Mouse (Mus musculus) cerebellum, postnatal 10 days (tissue): Measurements from ENCODE around the gene Gm20388.

Source experiments
- DNase-seq, 2 experiments: peaks; one replicate each; pipeline ENCODE4 v3.0.0; 2021; ENCODE audit warnings: mixed read lengths in 2 of 2

The Gm20388 gene

DNA sequence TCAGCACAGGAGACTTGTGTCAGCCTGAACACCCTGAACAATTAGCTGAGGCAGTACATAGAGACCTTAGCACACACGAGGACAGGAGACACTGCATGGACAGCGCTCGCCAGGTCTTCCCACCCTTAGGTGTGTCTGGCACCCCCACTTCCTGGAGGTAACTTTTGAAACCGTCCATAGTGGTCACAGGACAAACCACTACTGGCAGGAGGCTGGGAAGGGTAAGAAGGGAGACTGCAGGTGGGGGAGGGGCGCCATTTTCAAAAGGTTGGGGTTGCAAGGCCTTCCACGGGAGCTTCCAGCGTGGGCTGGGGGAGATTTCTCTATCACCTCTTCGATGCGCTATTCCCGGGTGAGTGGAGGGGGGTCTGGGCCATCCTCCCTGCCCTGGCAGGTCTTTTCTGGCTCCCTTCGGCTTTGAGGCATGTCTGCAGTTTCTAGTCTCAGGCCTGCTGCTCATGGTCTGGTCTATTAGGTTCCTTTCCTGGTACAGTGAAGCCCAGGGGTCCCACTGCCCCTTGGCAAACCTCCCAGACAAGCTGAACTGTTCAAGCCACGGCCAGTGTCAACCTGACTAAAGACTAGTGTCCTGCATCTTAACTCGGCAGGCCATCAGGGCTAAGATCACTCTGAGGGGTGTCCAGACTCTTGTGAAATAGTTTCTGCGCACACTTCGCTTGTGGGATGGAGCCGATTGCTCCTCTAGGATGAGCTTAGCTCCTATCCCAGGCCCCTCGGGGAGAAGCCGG lies 2521.2 kb downstream of the Gm20388 start:
- peak; percentile 64 to 66 for DNase-seq

DNA sequence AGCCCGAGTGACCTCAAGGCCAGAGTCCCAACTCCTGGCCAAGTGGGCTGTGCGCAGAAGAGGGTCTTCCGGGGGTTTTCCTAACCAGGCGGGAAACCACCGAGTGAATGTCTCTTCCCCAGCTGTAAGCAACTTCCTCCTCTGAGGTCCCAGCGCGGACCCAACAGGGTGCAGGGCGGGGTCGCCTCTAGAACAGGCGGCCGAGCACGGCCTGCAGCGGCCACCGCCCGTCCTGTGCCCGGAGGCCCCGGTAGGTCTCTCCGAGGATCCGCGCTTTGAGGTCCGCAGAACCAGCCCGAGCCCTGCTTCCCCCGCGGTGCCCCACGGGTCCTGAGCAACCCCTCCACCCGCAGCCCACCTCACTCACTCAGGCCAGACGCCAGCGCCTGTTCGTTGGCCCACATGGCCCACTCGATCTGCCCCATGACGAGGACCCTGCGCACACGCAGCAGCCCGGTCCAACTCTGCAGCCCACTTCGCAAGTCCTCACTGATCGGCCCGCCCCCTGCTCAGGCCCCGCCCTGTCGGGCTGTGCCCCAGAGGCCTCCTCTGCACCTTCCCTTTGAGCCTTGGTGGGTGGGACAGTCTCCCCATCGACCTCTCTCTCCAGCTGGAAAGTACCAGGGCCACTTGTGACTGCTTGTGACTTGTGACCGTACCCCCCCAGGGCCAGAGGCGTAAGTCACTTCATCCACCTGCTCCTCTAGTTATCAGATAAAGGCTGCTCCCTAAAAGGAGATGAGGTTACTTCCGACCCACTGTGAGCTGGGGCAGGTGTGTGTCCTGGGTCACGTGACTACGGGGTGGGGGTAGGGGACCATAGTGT lies 2522.0 kb downstream of the Gm20388 start, which contains the start of gene Cyba:
TSS of gene Cyba (minus strand) at position 488 of the 826 bp plus-strand sequence.
- peak; percentile 50 to 57 for DNase-seq

DNA sequence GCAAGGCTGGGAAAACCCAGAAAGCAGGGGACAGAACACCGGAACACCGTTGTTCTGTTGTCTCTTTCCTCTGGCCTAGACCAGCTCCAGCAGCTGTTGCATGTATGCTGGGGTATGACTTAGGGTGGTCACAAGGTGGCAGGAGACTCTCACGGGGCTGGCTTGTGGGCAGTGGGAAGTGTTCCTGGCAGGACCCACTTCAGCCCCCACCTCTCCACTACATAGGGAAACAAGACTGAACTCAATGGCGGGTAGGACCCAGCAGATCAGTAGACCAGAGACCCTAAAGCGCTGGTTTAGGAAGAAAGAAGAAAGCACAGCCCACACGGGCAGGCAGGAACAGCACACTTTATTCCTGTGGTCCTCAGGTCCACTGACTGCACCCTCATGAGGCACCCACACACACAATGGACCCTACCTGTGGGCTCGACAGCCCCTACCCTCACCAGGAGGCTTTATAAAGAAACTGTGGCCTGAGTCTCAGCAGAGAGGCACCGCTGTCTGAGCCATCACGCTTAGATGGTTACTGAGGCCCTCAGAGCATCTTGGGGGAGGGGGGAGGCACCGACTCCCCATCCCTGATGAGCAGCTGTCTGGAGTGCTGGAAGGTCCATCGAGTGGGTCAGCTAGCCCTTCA lies 2522.7 kb downstream of the Gm20388 start:
- DNase-seq, result peak in 1 of 2 experiments; percentile 37

DNA sequence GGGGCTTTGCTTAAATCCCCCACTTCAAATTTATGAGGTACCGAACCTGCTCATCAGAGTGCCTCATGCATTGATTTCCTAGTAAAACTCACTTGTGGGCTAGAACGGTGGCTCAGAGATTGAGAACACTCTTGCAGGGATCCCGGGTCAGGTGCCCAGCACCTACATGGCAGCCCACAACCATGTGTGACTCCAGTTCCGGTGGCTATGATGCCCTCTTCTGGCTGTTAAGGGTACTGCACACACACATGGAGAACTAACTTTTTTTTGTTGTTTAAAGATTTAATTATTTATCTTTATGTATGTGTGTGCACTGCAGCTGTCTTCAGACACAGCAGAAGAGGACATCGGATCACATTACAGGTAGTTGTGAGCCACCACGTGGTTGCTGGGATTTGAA lies 2524.7 kb downstream of the Gm20388 start:
- no peak for DNase-seq

DNA sequence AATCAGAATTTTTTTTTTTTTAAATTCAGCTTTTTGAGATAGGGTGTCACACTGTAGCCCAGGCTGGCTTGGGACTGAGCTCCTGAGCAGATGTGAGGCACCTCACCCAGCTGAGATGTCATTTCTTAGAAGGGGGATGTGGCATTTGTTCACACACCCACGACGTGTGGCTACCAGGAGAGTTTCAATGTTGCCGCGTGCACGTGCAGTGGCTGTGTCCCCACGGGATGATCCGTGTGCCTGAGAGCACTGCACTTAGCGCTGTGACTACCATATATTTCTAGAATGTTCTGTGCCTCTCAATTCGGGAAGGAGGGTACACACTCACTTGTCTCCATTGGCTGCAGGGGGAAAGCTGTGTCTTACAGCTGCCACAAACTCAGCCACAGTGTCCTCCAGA lies 2525.5 kb downstream of the Gm20388 start:
- DNase-seq, result no peak

DNA sequence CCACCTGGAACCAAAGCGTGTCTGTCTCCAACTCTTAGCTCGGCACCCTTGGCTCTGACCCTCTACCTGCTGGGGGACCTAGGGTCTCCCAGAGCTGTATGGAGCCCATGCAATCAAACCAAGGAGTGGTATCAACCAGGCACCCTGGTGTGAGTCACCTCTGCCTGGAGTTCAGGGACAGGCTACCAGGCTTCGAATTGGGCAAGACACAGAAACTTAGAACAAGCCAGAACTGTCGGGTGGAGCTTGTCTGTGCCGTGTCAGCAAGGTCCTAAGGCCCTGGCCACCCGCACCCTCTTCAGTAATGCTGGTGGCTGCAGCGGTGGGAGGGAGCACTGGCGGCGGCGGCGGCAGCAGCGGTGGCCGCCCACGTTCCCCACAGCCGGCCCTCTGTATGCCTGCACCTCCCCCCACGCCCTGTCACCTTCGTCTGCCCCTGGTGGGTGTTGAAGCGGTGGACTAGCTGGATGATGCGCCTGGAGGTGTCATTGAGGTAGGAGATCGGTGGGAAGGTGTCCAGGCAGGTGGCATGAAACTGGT lies 2526.0 kb downstream of the Gm20388 start:
- no peak for DNase-seq

DNA sequence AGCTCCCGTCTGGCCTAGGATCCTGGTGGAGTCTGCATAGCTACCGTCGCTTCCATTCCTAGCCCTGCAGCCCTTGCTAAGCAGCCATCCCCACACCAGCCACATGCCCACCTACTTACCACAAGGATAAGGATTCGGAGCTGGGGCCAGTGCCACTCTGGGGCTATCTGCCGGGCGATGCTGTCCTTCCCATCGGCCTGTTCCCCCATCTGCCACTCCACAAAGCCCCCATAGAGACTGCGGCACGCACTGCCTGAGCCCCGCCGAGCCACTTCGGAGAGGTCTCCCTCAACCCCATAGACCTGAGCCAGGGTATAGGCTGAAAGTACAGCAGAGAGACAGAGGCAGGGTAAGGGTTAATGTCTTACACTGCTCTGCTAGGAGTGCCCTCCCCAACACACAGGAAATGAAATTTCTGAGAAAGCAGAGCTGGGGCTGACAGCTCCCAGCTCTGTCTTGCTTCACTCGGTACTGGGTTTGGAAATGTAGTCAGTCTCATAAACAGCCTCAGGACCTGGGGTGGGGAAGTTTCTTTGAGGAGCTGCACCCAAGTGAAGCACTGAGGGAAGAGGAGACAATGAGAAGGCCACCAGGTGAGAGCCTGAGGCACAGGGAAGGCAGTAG lies 2527.2 kb downstream of the Gm20388 start:
- no peak for DNase-seq

DNA sequence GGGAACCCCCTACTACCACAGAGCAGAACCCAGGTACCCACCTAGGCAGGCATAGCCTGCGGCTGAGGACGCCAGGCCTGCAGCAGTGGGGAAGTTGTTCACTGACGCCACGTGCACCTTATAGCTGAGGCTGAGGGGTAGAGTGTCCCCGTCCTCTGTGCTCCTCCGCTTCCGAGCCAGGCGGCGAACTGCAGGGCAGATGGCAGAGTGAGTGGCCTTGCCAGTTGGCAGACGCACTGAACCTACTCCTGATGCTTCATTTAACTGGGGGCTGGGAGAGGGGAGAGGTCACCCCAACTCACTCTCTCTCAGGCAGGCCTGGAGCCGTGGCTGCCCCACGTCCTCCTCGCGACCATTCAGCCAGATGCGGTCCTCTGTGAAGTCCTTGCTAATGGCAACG lies 2528.7 kb downstream of the Gm20388 start:
- peak; percentile 88 to 92 for DNase-seq

DNA sequence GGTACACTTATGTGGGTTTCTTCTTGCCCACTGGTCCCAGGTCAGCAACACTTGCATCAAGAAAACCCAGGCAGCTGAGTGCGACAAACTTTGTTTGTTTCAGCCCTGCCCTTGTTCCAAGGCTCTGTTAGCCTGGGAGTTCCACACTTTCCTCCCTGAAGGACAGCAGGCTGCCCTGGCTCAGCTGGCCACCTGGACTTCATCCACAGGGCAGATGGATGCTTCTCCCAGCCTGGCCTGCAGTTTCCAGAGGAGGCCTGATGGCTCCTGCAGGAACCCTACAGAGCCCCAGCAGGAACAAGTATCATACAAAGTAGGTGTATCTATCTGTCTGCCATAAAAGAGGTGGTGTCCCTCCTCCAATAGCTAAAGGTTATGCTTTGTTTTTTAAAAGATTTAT lies 2530.7 kb downstream of the Gm20388 start:
- DNase-seq, result peak; percentile 58 to 71

DNA sequence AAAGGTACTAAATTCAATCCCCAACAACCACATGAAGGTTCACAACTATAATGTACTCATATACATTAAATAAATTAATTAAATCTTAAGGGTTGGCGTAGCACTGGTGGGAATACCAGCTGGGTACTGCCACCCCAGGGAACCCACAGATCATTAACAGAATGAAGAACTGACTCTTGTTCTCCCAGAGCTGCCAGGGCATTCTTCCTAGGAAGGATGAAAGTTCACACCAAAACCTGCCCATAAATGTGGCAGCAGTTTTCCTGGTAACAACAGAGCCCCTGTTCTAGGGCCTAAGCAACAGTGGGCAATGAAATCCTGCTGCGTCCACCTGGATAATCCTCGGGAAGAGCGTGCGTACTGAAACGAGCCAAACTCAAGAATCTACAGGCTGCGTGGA lies 2531.7 kb downstream of the Gm20388 start:
- DNase-seq, result no peak

DNA sequence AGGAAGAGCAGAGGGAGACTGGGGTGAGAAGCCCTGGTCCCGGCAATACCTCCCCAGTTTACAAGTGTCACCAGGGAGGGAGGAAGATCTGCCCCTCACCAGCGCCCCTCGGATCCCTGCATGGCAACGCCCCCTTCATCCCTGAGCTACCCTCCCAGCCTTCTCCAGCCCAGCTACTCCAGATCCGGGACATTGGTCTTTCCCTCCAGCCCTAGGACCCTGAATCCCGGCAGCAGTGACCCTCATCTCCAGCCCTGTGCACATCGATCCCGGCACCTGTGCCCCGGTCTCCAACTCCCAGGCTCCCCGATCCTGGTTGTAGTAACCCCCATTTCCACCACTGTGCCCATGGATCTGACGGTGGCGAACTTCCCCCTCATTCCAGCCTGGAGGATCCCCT lies 2532.1 kb downstream of the Gm20388 start:
- peak in 1 of 2 experiments; percentile 51 for DNase-seq

DNA sequence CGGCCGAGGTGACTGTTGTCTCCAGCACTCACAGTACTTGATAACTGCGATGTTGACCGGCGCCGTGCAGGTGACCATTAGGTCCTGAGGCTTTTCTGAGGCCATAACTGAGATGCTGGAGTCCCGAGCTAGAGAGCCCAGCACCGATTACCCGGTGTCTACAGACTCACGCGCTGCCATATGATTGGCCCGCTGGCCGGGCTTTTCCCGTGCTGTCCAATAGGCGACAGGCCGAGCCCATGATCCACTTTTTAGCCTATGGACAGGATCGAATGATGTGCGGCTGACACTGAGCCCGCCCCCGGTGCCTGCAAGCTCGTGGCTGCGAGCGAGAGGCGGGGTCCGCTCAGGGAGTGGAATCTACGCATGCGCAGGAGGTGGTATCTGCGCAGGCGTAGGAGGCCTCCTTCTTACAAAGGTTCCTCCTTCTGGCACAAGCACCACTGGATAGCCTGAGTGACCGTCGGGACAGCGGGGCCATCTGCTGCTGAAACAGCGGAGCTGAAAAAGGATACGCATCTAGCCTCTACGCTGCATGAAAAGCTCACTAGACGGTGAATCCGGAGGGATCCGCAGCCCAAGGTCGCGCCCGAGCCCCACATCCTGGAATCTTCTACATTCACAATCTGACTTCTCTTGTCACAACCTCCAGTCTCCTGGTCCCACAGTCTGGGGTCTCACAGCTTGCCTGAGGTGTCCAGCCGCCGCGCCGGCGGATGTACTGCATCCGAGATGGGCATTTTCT lies 2532.8 kb downstream of the Gm20388 start, which contains the start of gene Mvd:
TSS of gene Mvd (minus strand) at position 161 of the 745 bp plus-strand sequence.
- peak; percentile 99 for DNase-seq

DNA sequence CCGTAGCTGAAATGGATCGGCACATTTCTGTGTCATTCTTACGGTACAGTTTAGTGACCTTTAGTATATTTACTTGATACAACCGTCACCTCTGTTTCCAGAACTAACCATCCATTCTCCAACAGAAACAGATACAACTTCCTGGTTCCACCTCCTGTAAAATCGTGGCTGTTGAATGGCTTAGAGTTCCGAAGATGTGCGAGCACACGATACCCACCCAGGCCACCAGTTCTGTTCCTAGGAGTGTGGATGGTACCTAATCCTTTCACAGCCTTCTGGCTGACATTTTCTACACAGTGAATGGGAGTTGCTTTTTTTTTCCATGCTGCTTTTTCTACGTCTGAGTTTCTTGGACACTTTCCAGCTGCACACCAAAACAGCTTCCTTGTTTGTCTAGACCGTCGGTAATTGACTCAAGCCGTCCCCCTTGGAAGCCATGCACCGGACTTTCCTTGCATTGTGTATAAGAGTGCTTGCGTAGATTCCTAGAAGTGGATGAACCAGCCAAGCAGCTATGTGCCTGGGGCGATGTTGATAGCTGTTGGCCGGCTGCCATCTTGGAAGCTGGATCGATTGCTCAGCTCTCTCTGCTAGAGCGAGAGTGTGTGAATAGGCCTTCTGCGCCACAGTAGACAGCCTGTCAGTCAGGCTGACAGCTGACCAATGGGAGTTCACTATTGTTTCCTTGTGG lies 2533.6 kb downstream of the Gm20388 start:
- peak; percentile 94 for DNase-seq

DNA sequence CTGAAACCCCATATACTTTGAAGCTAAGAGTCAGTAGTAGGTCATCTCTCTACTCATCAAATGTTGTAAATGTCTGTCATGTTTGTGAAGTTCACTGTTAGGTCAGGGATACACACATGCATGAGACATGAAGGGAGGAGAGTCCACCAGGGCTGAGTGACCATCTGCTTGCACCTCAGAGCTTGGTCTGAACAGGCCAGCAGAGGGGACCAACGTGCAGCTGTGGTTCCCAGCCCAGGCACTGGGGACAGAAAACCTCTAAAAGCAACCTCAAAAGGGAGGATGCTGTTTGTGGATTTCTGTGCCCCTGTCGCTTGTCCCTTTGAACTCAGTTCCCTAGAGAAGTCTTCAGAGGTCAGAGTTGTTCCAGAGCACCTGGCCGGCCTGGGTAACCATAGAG lies 2534.6 kb downstream of the Gm20388 start:
- no peak for DNase-seq

DNA sequence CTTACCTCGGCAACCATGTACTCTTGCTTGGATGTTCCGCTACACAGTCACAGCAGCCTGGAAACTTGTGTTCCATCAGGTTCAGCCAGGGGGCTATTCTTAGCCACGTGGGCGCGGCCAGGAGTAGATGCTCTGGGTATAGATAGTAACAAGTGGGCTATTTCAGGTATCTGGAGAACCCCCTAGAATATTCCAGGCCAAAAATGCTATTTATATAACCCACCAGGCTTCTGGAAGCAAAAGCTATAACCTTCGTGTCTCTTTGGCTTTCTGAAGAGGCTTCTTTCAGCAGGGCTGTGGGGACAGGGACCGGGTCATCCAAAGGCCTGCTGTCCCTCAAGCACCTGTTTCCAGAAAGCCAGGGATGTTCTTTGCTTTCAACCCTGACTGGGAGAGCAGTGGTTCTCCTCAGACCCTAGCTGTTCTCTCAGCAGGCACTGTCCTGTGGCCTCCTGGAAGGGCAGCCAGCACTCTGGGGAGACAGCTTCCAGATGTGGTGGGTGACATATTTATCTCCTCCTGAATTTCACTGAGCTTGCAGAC lies 2540.6 kb downstream of the Gm20388 start:
- DNase-seq, result no peak

DNA sequence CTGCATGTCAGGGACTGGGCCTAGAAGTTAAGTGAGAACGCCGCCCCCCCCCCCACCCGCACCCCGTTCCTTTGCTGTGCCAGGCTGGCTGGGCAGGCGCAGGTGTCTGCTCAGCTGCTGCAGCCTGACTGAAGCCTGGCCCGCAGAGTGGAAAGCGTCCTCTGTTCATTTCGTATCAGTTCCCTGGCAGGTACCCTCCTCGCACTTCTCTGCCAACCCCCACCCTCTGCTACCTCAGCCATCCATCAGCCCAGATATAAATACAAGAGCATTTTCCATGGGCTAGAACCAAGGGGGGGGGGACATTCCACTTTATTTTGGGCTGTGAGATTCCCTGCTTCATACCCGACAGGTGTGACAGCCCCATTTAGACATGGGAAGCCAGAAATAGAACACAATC lies 2541.5 kb downstream of the Gm20388 start:
- no peak for DNase-seq

DNA sequence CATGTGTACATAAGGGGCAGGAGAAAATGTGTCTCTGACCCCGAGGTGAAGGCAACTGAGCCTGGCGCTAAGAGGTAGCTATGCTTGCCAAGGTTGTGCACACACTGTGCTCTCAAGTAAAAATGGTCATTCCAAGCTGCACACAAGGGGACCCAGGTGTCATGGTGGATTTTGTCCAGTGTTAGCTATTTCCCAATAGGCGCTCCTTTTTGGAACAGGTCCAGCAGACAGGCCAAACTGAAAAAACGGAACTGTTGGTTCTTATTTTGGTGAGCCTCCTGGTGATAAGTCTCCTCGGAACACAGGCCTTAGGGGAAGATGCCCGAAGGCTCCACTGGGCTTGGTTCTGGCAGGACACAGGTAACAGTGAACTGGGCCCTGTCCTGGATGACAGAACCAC lies 2543.8 kb downstream of the Gm20388 start:
- DNase-seq, result peak in 1 of 2 experiments; percentile 49

DNA sequence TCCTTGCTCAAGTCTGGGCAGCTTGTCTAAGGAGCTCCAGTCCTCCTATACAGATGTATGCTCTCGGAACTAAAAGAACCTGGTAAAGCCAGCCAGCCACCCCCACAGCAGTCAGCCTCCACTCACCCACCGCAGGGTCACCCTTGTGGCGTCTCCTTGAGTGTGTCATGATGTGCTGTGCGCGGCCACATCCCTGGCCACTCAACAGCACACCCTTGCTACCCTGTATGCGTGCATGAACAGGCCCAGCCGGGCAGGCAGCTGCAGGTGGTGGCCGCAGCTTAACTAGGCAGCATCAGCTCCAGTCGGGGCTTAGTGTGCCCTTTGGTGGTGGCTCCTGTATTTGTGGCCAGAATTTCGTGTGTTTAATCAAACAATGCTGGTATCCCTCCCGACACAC lies 2546.5 kb downstream of the Gm20388 start:
- DNase-seq, result no peak

DNA sequence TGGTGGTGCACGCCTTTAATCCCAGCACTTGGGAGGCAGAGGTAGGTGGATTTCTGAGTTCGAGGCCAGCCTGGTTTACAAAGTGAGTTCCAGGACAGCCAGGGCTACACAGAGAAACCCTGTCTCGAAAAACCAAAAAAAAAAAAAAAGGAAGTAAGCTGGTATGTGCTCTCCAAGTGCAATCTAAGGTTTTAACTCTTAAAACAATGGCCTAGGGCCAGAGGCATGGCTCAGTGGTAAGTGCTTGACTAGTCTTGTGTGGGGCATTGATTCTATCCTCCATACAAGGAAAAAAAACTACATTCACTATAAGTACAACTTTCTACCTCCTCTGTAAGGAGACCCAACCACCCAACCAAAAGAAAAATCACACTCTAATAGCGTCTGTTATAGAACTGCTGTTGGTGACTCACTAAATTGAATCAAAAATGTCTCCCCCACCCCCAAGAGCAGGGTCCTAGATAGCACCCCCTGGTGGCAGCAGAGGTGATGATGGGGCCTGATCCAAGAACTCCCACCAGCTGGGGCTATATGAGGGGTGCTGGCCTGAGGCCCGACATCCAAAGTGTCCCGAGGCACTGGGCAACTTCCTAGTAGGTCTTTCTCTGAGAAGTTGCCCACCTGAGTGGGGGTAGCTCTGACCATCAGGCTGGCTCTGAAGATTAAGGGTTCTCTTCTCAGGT lies 2548.7 kb downstream of the Gm20388 start:
- DNase-seq, result peak; percentile 59 to 70

DNA sequence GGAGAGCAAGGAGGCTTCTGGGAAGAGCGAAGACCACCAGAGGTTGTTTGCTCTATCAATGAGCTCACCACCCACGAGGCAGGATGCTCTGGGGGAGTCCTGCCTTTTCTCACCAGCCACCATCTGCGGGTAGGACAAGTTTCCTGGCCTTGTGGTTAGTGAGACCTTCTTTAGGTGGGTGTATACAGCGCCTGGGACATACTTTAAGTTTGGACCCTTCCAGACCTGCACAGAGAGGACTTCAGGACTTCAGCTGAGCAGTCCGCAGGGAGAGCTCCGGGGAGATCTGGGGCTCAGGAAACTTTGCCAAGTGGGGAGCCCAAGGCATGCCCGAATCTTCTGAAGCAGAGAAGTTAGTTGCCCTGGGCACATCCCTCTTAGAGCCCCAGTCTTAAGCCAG lies 2549.3 kb downstream of the Gm20388 start:
- no peak for DNase-seq
